Comparison of ENCODE assay signal across 31 mouse cellular contexts in genomic region chr2:131145536-131145935, GRCm38 (mm10). TPM values are rescaled to one million over a fixed set of nuclear protein-coding genes. Genes with fewer than 3 reads are reported as not detected.
DNase-seq lines count a peak whose midpoint lies in the region; ATAC-seq and TF ChIP-seq lines count a peak whose summit lies in the region.
"Had no signal": no experiment of that assay in that cellular context is flagged by ENCODE, and none has a peak within 500 bp of the region (broad histone marks: within the 10 kb centered on the region; RNA-seq: fewer than 3 reads in every experiment).

No protein-coding gene starts in this region.

- no peaks in the 10 kb centered on the region for H3K9me3 ChIP-seq in limb, embryonic 12.5 days
- H3K9me3 ChIP-seq in limb, embryonic 10.5 days (replicated peaks), result no peaks in the 10 kb centered on the region
- H3K9me3 ChIP-seq in neural tube, embryonic 11.5 days (ENCODE audit: control insufficient read depth, low read length), result no peaks in the 10 kb centered on the region
- no peaks in the 10 kb centered on the region for H3K9me3 ChIP-seq in neural tube, embryonic 15.5 days (replicated peaks)
- H3K9me3 ChIP-seq: embryonic facial prominence, embryonic 13.5 days; embryonic facial prominence, embryonic 15.5 days; forebrain, embryonic 10.5 days; forebrain, embryonic 12.5 days had no signal

- H3K4me2 ChIP-seq in limb, embryonic 12.5 days, result no peak overlapping the region
- H3K4me2 ChIP-seq in neural tube, embryonic 11.5 days (ENCODE audit: low read depth), result no peak overlapping the region
- no peak overlapping the region for H3K4me2 ChIP-seq in neural tube, embryonic 15.5 days
- H3K4me2 ChIP-seq: embryonic facial prominence, embryonic 13.5 days; embryonic facial prominence, embryonic 15.5 days; forebrain, embryonic 12.5 days had no signal

- H3K27me3 ChIP-seq in heart, adult 2 months (ENCODE audit: control insufficient read depth, insufficient read depth, low read length), result no peaks in the 10 kb centered on the region
- H3K27me3 ChIP-seq in limb, embryonic 12.5 days, result no peaks in the 10 kb centered on the region
- no peaks in the 10 kb centered on the region for H3K27me3 ChIP-seq in limb, embryonic 10.5 days (ENCODE audit: low read depth, poor library complexity, severe bottlenecking)
- H3K27me3 ChIP-seq in neural tube, embryonic 11.5 days (ENCODE audit: control insufficient read depth, insufficient read depth, low read length), result no peaks in the 10 kb centered on the region
- H3K27me3 ChIP-seq in neural tube, embryonic 15.5 days (replicated peaks), result no peaks in the 10 kb centered on the region
- H3K27me3 ChIP-seq: embryonic facial prominence, embryonic 13.5 days; embryonic facial prominence, embryonic 15.5 days; forebrain, embryonic 12.5 days had no signal

- WGBS in heart, adult 2 months, result 76% methylated on average over 2 of the region's 2 CpGs
- 72% methylated on average over 2 of the region's 2 CpGs for WGBS in limb, embryonic 12.5 days
- 85% methylated on average over 2 of the region's 2 CpGs for WGBS in limb, embryonic 10.5 days
- WGBS in neural tube, embryonic 11.5 days, result 92% methylated on average over 2 of the region's 2 CpGs
- WGBS in neural tube, embryonic 15.5 days, result 94% methylated on average over 2 of the region's 2 CpGs

- H3K4me1 ChIP-seq in heart, adult 2 months (ENCODE audit: control insufficient read depth, insufficient read depth, low read length), result peaks cover 15% of the 10 kb centered on the region
- 0 out of 2 replicates have a peak, but pooled peaks cover 6% of the 10 kb centered on the region for H3K4me1 ChIP-seq in limb, embryonic 12.5 days (replicated peaks)
- peaks cover 17% of the 10 kb centered on the region for H3K4me1 ChIP-seq in limb, embryonic 10.5 days
- H3K4me1 ChIP-seq in neural tube, embryonic 11.5 days (ENCODE audit: control insufficient read depth, insufficient read depth, low read length), result no peaks in the 10 kb centered on the region
- no peaks in the 10 kb centered on the region; the same call in 1 of the 2 replicates for H3K4me1 ChIP-seq in neural tube, embryonic 15.5 days

- no peak for TF ChIP-seq EP300 in heart, adult 2 months (IDR thresholded peaks at IDR 0.05; ENCODE audit: insufficient read depth, low read depth, low read length)

- no peak overlapping the region for H3K4me3 ChIP-seq in heart, adult 2 months
- H3K4me3 ChIP-seq in limb, embryonic 12.5 days (replicated peaks), result no peak overlapping the region
- H3K4me3 ChIP-seq in limb, embryonic 10.5 days, result no peak overlapping the region
- H3K4me3 ChIP-seq in neural tube, embryonic 11.5 days (ENCODE audit: low read depth, low read length), result no peak overlapping the region
- H3K4me3 ChIP-seq in neural tube, embryonic 15.5 days (replicated peaks), result no peak overlapping the region
- H3K4me3 ChIP-seq: embryonic facial prominence, embryonic 13.5 days; embryonic facial prominence, embryonic 15.5 days; erythroblast, embryonic 14.5 days; forebrain, embryonic 10.5 days; forebrain, embryonic 12.5 days had no signal

- peaks cover 5% of the 10 kb centered on the region for H3K36me3 ChIP-seq in heart, adult 2 months (ENCODE audit: control insufficient read depth, insufficient read depth, low read length)
- peaks cover 97% of the 10 kb centered on the region for H3K36me3 ChIP-seq in limb, embryonic 12.5 days
- peaks cover 99% of the 10 kb centered on the region for H3K36me3 ChIP-seq in limb, embryonic 10.5 days
- H3K36me3 ChIP-seq in neural tube, embryonic 11.5 days (ENCODE audit: control insufficient read depth, insufficient read depth, low read length), result peaks cover 30% of the 10 kb centered on the region
- peaks cover 60% of the 10 kb centered on the region for H3K36me3 ChIP-seq in neural tube, embryonic 15.5 days

- H3K79me2 ChIP-seq in heart, adult 2 months (replicated peaks; ENCODE audit: control insufficient read depth, insufficient read depth, low read length), result no peaks in the 10 kb centered on the region

- intact Hi-C loops in heart, adult 2 months (cut with DNase I), result no loop called here

- H3K9ac ChIP-seq in heart, adult 2 months (ENCODE audit: low read depth, low read length), result no peak overlapping the region
- no peak overlapping the region for H3K9ac ChIP-seq in limb, embryonic 12.5 days (replicated peaks)
- H3K9ac ChIP-seq in neural tube, embryonic 11.5 days (ENCODE audit: low read length), result no peak overlapping the region; the same call in 1 of the 2 replicates
- H3K9ac ChIP-seq in neural tube, embryonic 15.5 days (replicated peaks), result no peak overlapping the region
- H3K9ac ChIP-seq: embryonic facial prominence, embryonic 13.5 days; embryonic facial prominence, embryonic 15.5 days; forebrain, embryonic 12.5 days had no signal

- TF ChIP-seq POLR2A in heart, adult 2 months (IDR thresholded peaks at IDR 0.05; ENCODE audit: insufficient read depth, low read depth, low read length), result peak; percentile 11; the same call in 1 of the 2 replicates

- no peak for DNase-seq in heart, adult 2 months
- no peak for DNase-seq in heart, adult 18-20 months
- no peak for DNase-seq in limb, embryonic 10.5 days (ENCODE audit: low spot score)
- peak; percentile 4 for DNase-seq in neural tube, embryonic 11.5 days (ENCODE audit: low spot score)
- peak; percentile 54 for DNase-seq in 416B (ENCODE audit: low read depth)
- no peak for DNase-seq in ovary, adult 18-20 months (ENCODE audit: low spot score)
- DNase-seq: adrenal gland, adult 2 months; adrenal gland, postnatal 10 days; adrenal gland, postnatal 25 days; cerebellum, adult 11 months; cerebellum, adult 18-20 months; cerebellum, adult 8-10 months; cerebellum, adult 9-11 months; cerebellum, postnatal 14 days; cerebellum, postnatal 36 days; embryo, embryonic 11 days had no signal

- no peak for TF ChIP-seq CTCF in heart, adult 2 months (IDR thresholded peaks at IDR 0.05)

- H3K27ac ChIP-seq in heart, adult 2 months, result no peak overlapping the region
- peak overlapping the region; percentile 41; the same call in 1 of the 2 replicates for H3K27ac ChIP-seq in limb, embryonic 12.5 days
- no peak overlapping the region for H3K27ac ChIP-seq in limb, embryonic 10.5 days
- no peak overlapping the region for H3K27ac ChIP-seq in neural tube, embryonic 11.5 days (ENCODE audit: low read depth, low read length)
- no peak overlapping the region for H3K27ac ChIP-seq in neural tube, embryonic 15.5 days (replicated peaks)
- H3K27ac ChIP-seq: embryonic facial prominence, embryonic 13.5 days; embryonic facial prominence, embryonic 15.5 days; forebrain, embryonic 10.5 days; forebrain, embryonic 12.5 days had no signal

- ATAC-seq in limb, embryonic 12.5 days (ENCODE audit: insufficient number of reproducible peaks, insufficient read depth, low FRiP score, low TSS enrichment, low read depth), result no peak
- no peak for ATAC-seq in neural tube, embryonic 11.5 days (ENCODE audit: insufficient read depth, low FRiP score, low TSS enrichment)
- no peak for ATAC-seq in neural tube, embryonic 15.5 days (ENCODE audit: low FRiP score)
- ATAC-seq: forebrain, embryonic 14.5 days had no signal

RNA-seq across cellular contexts. Expression of gene Gm11037, which starts 12.2 kb away (rescaled TPM):
- not detected for total RNA-seq in heart, adult 2 months (2021)
- not detected in 2 replicates for polyA plus RNA-seq in heart, adult 2 months (2012; rRNA removed)
- total RNA-seq in heart, adult 18-20 months (2021), result not detected
- not detected in 2 replicates for polyA plus RNA-seq in limb, embryonic 12.5 days (2016; fragmentation: Nextera tagmentation; extraction: Ambion mirVana)
- polyA plus RNA-seq in limb, embryonic 10.5 days (2016; fragmentation: Nextera tagmentation; extraction: Ambion mirVana), result not detected in 2 replicates
- polyA plus RNA-seq in neural tube, embryonic 11.5 days (2014; fragmentation: Nextera tagmentation; extraction: Ambion mirVana), result not detected in 2 replicates
- not detected in 2 replicates for polyA plus RNA-seq in neural tube, embryonic 15.5 days (2015; fragmentation: Nextera tagmentation; extraction: Ambion mirVana)
- total RNA-seq: adrenal gland, adult 2 months; adrenal gland, postnatal 10 days; adrenal gland, postnatal 25 days; adrenal gland, postnatal 4 days; common myeloid progenitor, adult 5-6 weeks; ES-E14; MEL had no signal
- polyA plus RNA-seq: adrenal gland, adult 2 months; brain, embryonic 14.5 days; C2C12; embryonic facial prominence, embryonic 11.5 days; embryonic facial prominence, embryonic 13.5 days; embryonic facial prominence, embryonic 15.5 days; erythroblast, embryonic 14.5 days; forebrain, embryonic 10.5 days; forebrain, embryonic 12.5 days; forebrain, embryonic 14.5 days had no signal

RNA-seq across cellular contexts. Expression of gene 1700037H04Rik, which starts 14.3 kb away (rescaled TPM):
- total RNA-seq in heart, adult 2 months (2021), result 10 to 100 TPM in 1 of 2 experiments, 1 to 10 TPM in 1; 9.8 to 11.3 TPM
- 33.6 and 48.9 TPM in 2 replicates for polyA plus RNA-seq in heart, adult 2 months (2012; rRNA removed)
- 10 to 100 TPM in 1 of 2 experiments, 1 to 10 TPM in 1; 9.7 to 17.7 TPM for total RNA-seq in heart, adult 18-20 months (2021)
- polyA plus RNA-seq in limb, embryonic 12.5 days (2016; fragmentation: Nextera tagmentation; extraction: Ambion mirVana), result 58.2 and 62.2 TPM in 2 replicates
- polyA plus RNA-seq in limb, embryonic 10.5 days (2016; fragmentation: Nextera tagmentation; extraction: Ambion mirVana), result 87.5 and 97.4 TPM in 2 replicates
- polyA plus RNA-seq in neural tube, embryonic 11.5 days (2014; fragmentation: Nextera tagmentation; extraction: Ambion mirVana), result 126 and 130 TPM in 2 replicates
- polyA plus RNA-seq in neural tube, embryonic 15.5 days (2015; fragmentation: Nextera tagmentation; extraction: Ambion mirVana), result 79.1 and 83.2 TPM in 2 replicates

RNA-seq across cellular contexts. Expression of gene Hspa12b, which starts 18.5 kb away (rescaled TPM):
- total RNA-seq in heart, adult 2 months (2021), result 10 to 100 TPM; 29.7 to 31.4 TPM
- polyA plus RNA-seq in heart, adult 2 months (2012; rRNA removed), result 21.9 and 27.8 TPM in 2 replicates
- total RNA-seq in heart, adult 18-20 months (2021), result 10 to 100 TPM; 30.6 to 30.7 TPM
- polyA plus RNA-seq in limb, embryonic 12.5 days (2016; fragmentation: Nextera tagmentation; extraction: Ambion mirVana), result 20.7 and 21.2 TPM in 2 replicates
- 14.8 and 19.7 TPM in 2 replicates for polyA plus RNA-seq in limb, embryonic 10.5 days (2016; fragmentation: Nextera tagmentation; extraction: Ambion mirVana)
- polyA plus RNA-seq in neural tube, embryonic 11.5 days (2014; fragmentation: Nextera tagmentation; extraction: Ambion mirVana), result 4.5 and 5.0 TPM in 2 replicates
- 6.0 and 7.7 TPM in 2 replicates for polyA plus RNA-seq in neural tube, embryonic 15.5 days (2015; fragmentation: Nextera tagmentation; extraction: Ambion mirVana)

RNA-seq across cellular contexts. Expression of gene Cenpb, which starts 34.3 kb away (rescaled TPM):
- total RNA-seq in heart, adult 2 months (2021), result 10 to 100 TPM; 71.9 to 92.6 TPM
- polyA plus RNA-seq in heart, adult 2 months (2012; rRNA removed), result 57.1 and 58.5 TPM in 2 replicates
- total RNA-seq in heart, adult 18-20 months (2021), result 10 to 100 TPM; 76.7 to 79.6 TPM
- polyA plus RNA-seq in limb, embryonic 12.5 days (2016; fragmentation: Nextera tagmentation; extraction: Ambion mirVana), result 11.8 and 14.9 TPM in 2 replicates
- polyA plus RNA-seq in limb, embryonic 10.5 days (2016; fragmentation: Nextera tagmentation; extraction: Ambion mirVana), result 7.7 and 8.9 TPM in 2 replicates
- polyA plus RNA-seq in neural tube, embryonic 11.5 days (2014; fragmentation: Nextera tagmentation; extraction: Ambion mirVana), result 10.3 and 10.8 TPM in 2 replicates
- 11.5 and 12.6 TPM in 2 replicates for polyA plus RNA-seq in neural tube, embryonic 15.5 days (2015; fragmentation: Nextera tagmentation; extraction: Ambion mirVana)

RNA-seq across cellular contexts. Expression of gene Cdc25b, which starts 41.2 kb away (rescaled TPM):
- total RNA-seq in heart, adult 2 months (2021), result 10 to 100 TPM in 1 of 2 experiments, 1 to 10 TPM in 1; 4.3 to 10.3 TPM
- 9.8 and 12.5 TPM in 2 replicates for polyA plus RNA-seq in heart, adult 2 months (2012; rRNA removed)
- 1 to 10 TPM; 2.9 to 5.9 TPM for total RNA-seq in heart, adult 18-20 months (2021)
- 55.4 and 55.5 TPM in 2 replicates for polyA plus RNA-seq in limb, embryonic 12.5 days (2016; fragmentation: Nextera tagmentation; extraction: Ambion mirVana)
- polyA plus RNA-seq in limb, embryonic 10.5 days (2016; fragmentation: Nextera tagmentation; extraction: Ambion mirVana), result 40.8 and 47.4 TPM in 2 replicates
- 108 and 115 TPM in 2 replicates for polyA plus RNA-seq in neural tube, embryonic 11.5 days (2014; fragmentation: Nextera tagmentation; extraction: Ambion mirVana)
- 21.0 and 31.3 TPM in 2 replicates for polyA plus RNA-seq in neural tube, embryonic 15.5 days (2015; fragmentation: Nextera tagmentation; extraction: Ambion mirVana)

Comparison
In these comparisons a context has a peak if more than half of its experiments do, and no peak if none do; other contexts are left out.
1. DNase-seq: peak in neural tube, embryonic 11.5 days (single experiment) and 416B (single experiment); none in heart, adult 2 months (0 of 2), heart, adult 18-20 months (0 of 2), limb, embryonic 10.5 days (single experiment) and ovary, adult 18-20 months (single experiment).